Mouse (Mus musculus) liver, adult (tissue): ENCODE measurements at regions not wholly inside any gene's neighbourhood (a gene's known extent, or its start where the extent isn't known, plus 50 kb on each side); places are given as distances from the start of the nearest gene placed in this dataset.

Experiments used
- GATA4 ChIP-seq: IDR thresholded peaks from 2 replicates; pipeline ENCODE4 v1.6.1; 2014; ENCODE audit warnings: mild to moderate bottlenecking, low read length; ENCODE audit not compliant: insufficient replicate concordance

DNA sequence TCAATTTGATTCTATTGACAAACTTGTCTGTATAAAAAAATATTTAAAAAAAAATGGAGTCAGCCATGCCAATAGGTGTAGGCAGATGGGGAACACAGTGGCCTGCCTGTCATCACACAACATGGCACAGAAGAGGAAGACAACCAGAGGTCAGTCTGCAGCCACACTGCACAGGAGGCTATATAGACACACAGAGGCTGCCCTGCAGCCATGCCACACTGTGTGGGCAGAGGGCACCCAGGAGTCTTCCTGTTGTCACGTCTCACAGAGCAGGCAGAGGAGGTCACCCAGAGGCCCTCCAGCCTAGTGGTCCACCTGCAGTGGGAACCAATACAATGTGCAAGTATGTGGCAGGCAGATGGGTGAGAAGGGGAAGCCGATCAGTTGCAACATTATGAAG, 108.5 kb upstream of the Fer start:
- no peak for TF ChIP-seq GATA4

DNA sequence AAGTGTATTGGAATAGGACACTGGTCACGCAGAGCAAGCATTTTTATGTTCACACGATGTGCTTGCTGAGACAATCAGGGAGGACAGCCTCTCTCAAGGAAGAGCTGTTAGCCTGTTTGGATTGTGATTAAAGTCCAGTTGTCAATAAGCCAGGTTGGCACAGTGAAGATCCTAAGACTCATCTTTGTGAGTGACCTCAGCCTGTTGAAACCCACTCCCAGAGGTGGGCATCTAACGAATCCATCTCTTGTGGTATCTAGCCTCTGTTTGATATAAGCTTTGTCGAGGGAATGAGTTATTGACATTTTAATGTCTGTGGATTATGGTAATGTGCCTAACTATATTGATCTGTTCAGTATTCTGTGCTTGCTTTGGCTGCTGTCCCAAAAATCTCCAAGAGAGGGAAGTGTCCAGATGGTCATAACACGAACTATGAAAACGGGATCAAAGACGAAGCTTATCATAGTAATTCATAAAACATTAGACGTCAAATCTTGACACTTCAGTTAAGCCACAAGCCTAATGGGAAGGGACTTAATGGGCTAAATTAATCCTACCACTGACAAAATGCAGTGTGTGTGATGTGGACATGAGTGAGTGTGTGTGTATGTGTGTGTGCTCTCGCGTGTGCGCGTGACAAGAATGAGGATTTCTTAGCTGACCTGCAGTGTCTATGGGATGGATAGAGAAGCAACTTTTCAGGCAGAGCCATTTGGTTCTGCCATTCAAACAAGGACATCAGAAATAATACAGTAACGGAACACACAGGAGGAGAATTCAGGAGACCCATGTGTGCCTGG, 104.8 kb upstream of the Fer start:
- TF ChIP-seq GATA4 = no peak

DNA sequence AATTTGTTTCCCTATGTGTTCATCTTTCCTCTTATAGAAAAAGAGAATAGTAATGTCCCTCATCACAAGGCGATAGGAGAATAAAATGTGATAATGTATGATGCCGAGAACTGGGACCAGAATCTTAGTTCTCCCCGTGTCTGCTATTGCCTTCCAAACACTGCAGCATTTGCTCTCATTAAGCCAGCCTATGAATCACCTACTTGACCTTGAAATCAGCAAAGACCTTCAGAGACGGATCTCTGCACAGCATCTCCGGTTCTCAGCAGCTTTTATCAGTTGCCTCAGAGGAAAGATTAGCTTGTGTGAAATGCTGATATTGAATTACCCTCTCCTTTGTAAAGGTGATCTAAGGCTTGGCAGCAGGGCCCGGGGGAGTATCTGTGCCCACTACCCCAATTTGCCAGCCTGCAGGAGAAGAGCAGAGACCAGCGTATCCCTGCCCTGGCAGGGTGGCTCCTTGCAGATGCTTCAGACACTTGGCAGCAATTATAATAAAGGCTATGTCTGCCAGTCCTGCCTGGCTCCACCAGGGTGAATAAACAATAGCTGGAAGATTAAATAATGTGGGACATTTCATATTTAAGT, 104.0 kb upstream of the Fer start:
- no peak for TF ChIP-seq GATA4

DNA sequence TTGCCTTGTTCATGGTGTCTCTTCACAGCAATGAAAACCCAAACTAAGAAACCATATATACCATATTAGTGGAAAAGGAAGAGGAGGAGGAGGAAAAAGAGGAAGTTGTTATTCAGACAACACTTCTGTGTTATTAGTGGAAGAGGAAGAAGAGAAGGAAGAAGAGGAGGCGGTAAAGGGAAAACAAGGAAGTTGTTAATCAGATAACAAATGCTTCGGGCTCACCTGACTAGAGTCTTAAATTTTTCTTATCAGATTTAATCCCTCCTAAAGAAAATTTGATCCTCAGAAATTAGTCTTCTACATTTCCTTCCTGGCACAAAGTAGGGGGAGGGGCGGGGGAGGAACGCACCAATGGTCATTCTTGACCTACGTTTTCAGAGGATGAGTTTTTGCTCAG, 101.8 kb upstream of the Fer start:
- TF ChIP-seq GATA4 = no peak

DNA sequence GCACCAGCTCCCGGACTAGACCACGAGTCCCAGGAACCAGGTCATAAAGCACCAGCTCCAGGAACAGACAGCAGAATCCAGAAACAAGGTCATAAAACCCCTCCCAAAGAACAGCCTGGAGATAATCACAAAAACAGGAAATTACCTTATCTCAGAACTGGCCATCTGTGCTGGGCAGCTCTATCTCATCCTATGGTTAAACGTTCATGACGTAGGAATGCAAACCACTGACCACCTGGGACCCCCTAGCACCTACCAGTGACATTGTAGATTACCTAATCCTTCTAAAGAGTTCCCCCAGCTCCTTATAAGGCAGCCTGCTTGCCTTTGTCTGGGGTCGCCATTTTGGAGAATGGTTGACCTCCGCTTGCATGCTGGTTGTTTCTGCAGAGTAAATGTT, 91.8 kb upstream of the Fer start:
- no peak for TF ChIP-seq GATA4

DNA sequence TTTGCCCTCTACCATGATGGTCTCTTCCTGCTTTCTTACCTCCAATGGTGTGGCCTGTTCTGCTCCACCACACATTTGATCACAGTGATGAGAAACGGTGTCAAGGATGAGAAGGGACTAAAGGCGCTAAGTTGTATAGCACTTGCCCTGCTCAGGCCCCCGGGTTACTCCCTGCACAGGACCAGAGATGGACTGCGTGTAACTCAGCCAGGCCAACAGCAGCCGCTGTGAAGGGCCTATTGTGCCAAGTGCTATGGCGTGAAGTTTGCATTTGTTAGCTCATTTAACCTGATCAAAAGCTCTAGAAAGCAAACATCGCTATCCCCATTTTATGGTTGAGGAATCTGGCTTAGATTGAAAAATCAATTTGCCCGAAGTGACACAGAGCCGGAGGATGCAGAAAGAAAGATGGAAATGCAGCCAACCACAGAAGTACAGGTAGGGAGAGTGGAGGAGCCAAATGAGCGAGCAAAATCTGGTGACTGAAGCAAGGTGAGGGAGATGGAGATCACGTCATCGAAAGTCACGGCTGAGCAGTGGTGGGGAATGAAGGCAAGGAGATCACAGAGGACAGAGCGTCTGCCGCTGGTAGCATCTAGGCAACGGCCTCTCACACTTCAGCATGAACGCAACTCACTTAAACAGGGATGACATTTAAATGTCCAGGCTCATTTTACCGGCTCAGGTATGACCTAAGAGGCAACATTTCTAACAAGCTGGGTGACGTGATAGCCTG, 78.3 kb upstream of the Fer start:
- no peak for TF ChIP-seq GATA4

DNA sequence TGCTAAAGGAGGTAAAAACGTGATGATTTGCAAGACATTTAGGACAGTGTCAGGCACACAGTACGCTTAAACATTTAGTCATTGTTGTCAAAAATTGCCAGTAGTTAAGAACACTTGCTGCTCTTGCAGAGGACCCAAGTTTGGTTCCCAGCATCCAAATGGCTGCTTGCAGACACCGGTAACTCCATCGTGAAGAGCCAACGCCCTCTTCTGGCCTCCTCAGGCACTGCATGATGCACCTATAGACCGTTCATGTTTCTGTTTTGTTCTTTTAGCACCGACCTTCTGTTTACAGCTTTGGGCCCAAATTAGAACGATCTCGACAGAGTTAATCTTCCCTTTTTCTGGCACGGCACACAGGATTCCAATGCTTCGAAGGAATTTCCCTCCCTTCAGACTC, 76.4 kb upstream of the Fer start:
- no peak for TF ChIP-seq GATA4

DNA sequence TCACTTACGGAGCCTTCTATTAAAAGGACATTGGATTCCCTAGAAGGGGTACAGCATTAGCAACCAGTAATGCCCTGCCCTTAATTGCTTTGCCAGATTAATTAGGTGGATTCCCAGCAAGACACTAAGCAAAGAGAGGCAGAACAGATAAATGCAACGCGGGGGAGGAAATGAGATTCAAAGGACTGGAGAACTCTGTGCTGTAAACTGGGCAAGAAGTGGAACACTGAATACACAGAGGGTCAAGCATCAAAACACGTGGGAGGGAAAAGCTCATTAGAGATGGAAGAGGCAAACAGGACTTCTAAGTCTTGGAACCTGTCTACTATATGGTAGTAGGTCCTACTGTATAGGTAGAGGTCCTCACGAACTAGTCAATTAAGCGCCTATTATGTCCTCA, 68.5 kb upstream of the Fer start:
- no peak for TF ChIP-seq GATA4

DNA sequence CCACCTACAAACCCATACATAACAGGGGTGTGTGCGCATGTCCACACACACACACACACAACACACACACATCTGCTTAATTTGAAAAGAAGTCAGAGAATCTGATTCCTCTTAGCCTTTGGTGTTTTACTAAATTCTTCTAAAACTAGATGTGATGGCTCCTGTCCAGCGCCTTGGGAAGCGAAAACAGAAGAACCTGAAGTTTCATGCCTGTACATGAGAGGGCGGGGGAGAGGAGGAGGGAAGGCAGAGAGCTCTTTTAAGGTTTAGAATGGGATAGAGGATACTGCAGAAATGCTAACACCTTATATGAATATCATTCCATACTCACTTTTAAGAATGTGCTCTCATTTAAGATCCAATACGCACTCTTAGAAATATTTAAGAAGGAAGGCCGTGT, 64.5 kb upstream of the Fer start:
- TF ChIP-seq GATA4 = no peak

DNA sequence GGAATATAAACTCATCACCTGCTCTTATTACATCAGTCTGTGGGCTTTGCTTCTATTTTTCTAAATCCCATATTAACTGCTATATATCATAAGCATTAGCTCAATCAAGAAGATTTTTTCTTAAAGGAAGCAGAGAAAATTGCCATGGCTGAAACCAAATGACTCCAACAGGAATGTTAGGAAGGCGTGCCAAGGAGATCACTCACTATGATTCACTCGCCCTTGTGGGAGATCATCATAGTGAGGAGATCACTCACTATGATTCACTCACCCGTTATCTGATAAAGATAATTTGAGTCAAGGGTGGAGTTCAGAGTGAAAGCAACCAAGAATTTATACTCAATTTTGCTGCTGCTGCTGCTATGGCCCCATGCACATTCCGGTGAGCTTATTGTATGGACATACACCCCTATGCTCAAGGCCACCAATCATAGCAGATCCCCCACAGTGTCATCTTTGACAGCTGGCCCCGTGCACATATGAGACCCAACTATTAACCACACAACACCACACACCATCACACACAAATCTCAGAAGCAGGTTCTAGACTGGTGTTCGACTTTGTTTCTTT, 63.8 kb upstream of the Fer start:
- no peak for TF ChIP-seq GATA4

DNA sequence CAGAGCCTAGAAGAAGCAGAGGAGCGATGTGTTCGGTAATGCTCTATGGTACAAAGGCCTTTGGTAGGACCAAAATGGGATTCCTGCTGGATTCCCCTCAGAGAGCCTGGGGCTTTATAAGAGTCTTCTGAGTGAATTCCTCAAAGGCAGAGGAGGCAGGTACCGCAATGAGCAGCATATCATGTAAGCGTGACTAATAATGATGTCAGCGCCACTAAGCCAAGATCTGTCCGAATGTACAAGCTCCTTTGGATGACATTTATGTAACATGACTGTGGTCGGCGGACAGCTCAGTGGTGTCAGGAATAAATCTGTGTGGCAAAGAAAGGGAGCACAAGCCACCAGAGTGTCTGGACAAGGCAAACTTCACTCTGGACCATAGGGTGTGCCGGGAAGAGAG, 61.5 kb upstream of the Fer start:
- no peak for TF ChIP-seq GATA4

DNA sequence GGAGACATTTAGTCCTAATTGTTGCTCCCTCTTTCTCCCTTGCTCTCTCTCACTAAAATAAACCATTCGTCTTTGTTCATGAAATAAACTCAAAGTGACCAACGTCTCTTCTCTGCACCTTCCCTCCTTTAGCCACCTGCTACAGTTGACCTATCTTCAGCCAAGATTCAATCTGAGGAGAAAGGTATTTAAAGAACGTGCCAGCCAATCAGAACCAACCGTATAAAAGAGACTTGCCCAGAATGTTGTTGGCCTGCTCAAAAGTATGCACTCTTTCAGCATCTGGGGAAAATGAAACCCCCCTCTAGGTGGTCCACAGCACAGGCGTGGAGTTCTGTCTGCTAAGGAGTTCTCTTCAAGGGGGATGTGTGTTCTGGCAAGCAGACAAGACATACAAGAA, 60.0 kb upstream of the Fer start:
- no peak for TF ChIP-seq GATA4

DNA sequence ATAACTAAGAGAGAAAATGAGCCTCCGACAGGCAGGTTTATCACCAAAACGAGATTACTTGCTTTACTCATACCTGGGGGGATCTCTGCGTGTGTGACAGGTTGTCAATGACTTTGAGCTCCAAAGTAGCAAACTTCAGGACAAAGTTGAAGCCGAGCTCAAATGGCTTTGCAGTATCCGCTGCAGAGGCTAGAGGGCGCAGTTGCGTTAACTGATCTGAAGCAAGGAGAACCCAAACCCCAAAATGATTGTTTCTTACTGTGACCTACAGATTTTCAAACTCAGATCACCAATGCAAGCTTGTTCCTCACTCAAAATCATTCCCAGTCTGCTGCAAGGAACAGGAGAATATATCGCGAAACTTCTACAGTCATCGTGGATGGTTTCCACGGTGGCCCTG, 59.3 kb upstream of the Fer start:
- no peak for TF ChIP-seq GATA4

DNA sequence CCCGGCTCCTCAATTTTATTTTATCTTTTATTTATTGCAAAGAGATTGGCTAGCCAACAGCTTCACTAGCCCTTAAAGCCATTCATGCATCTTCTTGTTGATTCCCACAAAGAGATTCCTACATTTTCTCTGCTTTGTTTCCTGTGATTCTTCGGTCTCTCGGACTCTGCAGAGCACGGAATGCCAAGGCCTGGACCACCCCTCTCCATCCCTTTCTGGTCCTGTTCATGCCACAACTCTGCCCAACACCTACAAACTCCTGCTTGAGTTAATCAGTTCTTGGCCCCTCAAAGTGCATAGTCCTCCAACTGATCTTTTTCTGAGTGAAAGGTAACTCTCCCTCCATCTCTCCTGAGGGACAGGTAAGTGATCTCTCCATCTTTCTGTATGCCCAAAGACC, 58.4 kb upstream of the Fer start:
- no peak for TF ChIP-seq GATA4

DNA sequence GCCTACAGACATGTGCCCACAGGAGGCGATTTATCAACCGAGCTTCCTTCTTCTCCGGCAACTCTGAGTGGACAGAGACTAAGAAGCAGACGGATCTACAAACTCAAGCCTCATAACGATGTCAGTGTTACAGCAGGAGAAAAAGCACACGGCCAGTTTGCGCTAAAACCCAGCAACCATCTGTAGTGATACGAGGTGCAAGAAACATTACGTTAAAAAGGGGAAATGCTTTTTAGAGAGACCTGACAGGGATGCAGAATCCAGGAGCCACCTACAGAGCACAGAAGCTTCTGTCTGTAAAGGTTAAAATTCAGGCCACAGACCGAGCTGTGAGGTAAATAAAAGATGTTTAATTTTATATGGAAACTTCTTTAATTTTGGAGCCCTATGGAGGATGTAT, 56.5 kb upstream of the Fer start:
- TF ChIP-seq GATA4 = no peak
